Mouse (Mus musculus): Measurements from ENCODE around the gene Rtbdn. TPM values are rescaled to one million over a fixed set of nuclear protein-coding genes. Genes with fewer than 3 reads are reported as not detected.
A peak's percentile ranks its signal among the peaks of the same experiment; 100 is the strongest.

Rtbdn gene
- not detected in 2 replicates for polyA plus RNA-seq (2012; rRNA removed)
- not detected in 2 replicates for polyA plus RNA-seq (2014; fragmentation: Nextera tagmentation; extraction: Ambion mirVana)

DNA sequence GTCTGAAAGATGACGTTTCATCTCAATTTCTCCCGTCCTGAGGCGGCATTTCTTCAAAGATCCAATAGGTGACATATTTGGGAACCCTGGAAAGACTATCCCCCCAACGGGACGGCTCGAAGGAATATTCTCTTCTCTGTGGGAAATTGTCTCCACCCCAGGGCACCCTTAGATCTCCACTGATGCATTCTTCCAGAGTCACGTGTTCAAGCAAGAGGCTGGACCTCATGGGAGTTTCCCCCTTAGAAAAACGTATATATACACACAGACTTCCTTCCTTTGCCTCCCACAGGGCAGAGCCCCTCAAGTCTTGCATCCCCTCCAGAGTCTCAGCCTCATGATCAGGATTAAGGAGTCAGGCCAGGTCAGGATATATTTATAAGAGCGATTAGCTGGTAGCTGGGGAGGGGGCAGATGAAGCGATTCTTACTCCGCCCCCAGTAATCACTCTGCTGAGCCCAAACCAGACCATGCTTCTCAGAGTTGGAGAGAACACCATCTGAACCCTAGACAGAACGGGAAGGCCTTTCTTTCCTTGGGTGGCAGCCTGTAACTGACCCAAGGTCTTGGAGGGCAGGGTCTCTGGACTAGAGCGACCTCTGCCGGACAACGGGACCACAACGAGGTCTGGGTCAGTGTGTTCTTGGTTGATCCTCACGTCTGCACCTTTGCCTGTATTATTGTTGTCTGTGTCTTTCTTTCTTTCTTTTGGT is at the start of gene Rtbdn:
TSS of gene Rtbdn (plus strand) at position 464 of the 713 bp plus-strand sequence.
- DNase-seq (ENCODE audit: low spot score) (no peak), ATAC-seq (ENCODE audit: low FRiP score, low read depth) (no peak)
- H3K27me3 ChIP-seq (ENCODE audit: control insufficient read depth, insufficient read depth, low read length) = peaks cover 51% of the 10 kb centered on the region

GRCm38 (mm10) chr8:84901071-84901470 is 45.7 kb upstream of the Rtbdn start:
- Histone ChIP-seq H3K27ac (replicated peaks; ENCODE audit: low read depth, low read length) (no peak overlapping the region), H3K4me3 (replicated peaks; ENCODE audit: low read length) (no peak overlapping the region), H3K4me2 (replicated peaks; ENCODE audit: low read depth, low read length, severe bottlenecking) (no peak overlapping the region), H3K36me3 (ENCODE audit: control insufficient read depth, insufficient read depth, low read length) (no peaks in the 10 kb centered on the region), H3K4me1 (ENCODE audit: control insufficient read depth, insufficient read depth, low read length) (peaks cover 5% of the 10 kb centered on the region; the same call in 1 of the 2 replicates), H3K9ac (ENCODE audit: low read depth, low read length, severe bottlenecking) (no peak overlapping the region), H3K9me3 (ENCODE audit: control insufficient read depth, low read length) (no peaks in the 10 kb centered on the region), H3K27me3 (ENCODE audit: control insufficient read depth, insufficient read depth, low read length) (no peaks in the 10 kb centered on the region)
- WGBS = 61% methylated on average over 4 of the region's 4 CpGs
- DNase-seq (ENCODE audit: low spot score) (no peak), ATAC-seq (ENCODE audit: low FRiP score, low read depth) (no peak)
- no peak for TF ChIP-seq POLR2A (IDR thresholded peaks at IDR 0.05; ENCODE audit: borderline replicate concordance, extremely low read depth, insufficient read depth, insufficient read length)

More for the DNA sequence above, at the start of gene Rtbdn:
- H3K9ac ChIP-seq (ENCODE audit: low read depth, low read length, severe bottlenecking) = 0 out of 2 replicates have a peak within 1 kb of the TSS, but pooled peaks have one; percentile 21
- H3K36me3 ChIP-seq (ENCODE audit: control insufficient read depth, insufficient read depth, low read length) = no peaks in the 10 kb centered on the region
- WGBS = 8% methylated on average over 17 of the region's 17 CpGs
- H3K4me1 ChIP-seq (ENCODE audit: control insufficient read depth, insufficient read depth, low read length) = peaks cover 6% of the 10 kb centered on the region; the same call in 1 of the 2 replicates
- TF ChIP-seq POLR2A (IDR thresholded peaks at IDR 0.05; ENCODE audit: borderline replicate concordance, extremely low read depth, insufficient read depth, insufficient read length) = no peak
- H3K9me3 ChIP-seq (ENCODE audit: control insufficient read depth, low read length) = no peaks in the 10 kb centered on the region
- peak within 1 kb of the TSS; percentile 38 for H3K4me3 ChIP-seq (replicated peaks; ENCODE audit: low read length)
- H3K4me2 ChIP-seq (replicated peaks; ENCODE audit: low read depth, low read length, severe bottlenecking) = peak within 1 kb of the TSS; percentile 69
- no peak within 1 kb of the TSS for H3K27ac ChIP-seq (replicated peaks; ENCODE audit: low read depth, low read length)

DNA sequence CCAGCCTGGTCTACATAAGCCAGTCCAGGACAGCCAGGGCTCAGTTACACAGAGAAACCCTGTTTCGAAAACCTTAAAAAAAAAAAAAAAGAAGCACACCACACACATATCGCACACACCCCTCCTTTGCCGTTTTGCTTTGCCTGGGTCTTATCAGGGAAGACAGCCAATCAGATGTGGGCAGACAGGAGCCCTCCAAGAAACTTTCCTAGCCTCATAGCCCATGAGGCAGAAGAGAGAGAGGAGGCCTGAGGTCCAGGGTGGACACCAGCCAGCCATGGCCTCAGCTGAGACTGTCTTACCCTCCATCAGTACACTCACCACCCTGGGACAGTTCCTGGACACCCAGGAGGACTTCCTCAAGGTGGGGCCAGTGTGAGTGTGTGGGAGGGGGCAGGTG is 45.0 kb upstream of the Rtbdn start, which contains the start of gene Klf1:
TSS of gene Klf1 (plus strand) at position 177 of the 400 bp plus-strand sequence.
- Histone ChIP-seq H3K9ac (ENCODE audit: low read depth, low read length, severe bottlenecking) (peak within 1 kb of the TSS; percentile 75), H3K36me3 (ENCODE audit: control insufficient read depth, insufficient read depth, low read length) (no peaks in the 10 kb centered on the region), H3K9me3 (ENCODE audit: control insufficient read depth, low read length) (no peaks in the 10 kb centered on the region), H3K27me3 (ENCODE audit: control insufficient read depth, insufficient read depth, low read length) (no peaks in the 10 kb centered on the region), H3K4me3 (replicated peaks; ENCODE audit: low read length) (peak within 1 kb of the TSS; percentile 61), H3K4me2 (replicated peaks; ENCODE audit: low read depth, low read length, severe bottlenecking) (peak within 1 kb of the TSS; percentile 96), H3K27ac (replicated peaks; ENCODE audit: low read depth, low read length) (no peak within 1 kb of the TSS), H3K4me1 (ENCODE audit: control insufficient read depth, insufficient read depth, low read length) (peaks cover 5% of the 10 kb centered on the region; the same call in 1 of the 2 replicates)
- WGBS = 74% methylated on average over 3 of the region's 3 CpGs
- ATAC-seq (ENCODE audit: low FRiP score, low read depth) (no peak), DNase-seq (ENCODE audit: low spot score) (no peak)
- no peak for TF ChIP-seq POLR2A (IDR thresholded peaks at IDR 0.05; ENCODE audit: borderline replicate concordance, extremely low read depth, insufficient read depth, insufficient read length)

DNA sequence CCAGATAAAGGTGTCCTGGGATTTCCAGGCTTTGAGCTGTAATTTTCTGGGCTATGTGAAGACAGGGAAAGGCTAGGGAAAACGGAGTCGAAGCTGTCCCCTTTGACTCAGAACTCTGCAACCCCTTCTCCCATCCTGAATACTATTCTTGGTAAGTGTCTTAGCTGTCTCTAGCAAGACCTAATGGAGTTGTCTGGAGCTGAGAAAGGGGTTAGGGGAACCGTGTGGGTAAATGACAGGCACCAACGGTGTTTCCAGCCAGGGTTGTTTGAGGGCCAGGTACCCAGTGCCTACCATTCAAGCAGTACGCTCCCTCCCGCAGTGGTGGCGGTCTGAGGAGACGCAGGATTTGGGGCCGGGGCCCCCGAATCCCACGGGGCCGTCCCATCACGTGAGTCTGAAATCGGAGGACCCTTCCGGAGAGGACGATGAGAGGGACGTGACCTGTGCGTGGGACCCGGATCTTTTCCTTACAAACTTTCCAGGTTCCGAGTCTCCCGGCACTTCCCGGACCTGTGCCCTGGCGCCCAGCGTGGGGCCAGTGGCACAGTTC is 44.3 kb upstream of the Rtbdn start:
- Histone ChIP-seq H3K27me3 (ENCODE audit: control insufficient read depth, insufficient read depth, low read length) (no peaks in the 10 kb centered on the region), H3K36me3 (ENCODE audit: control insufficient read depth, insufficient read depth, low read length) (no peaks in the 10 kb centered on the region), H3K27ac (replicated peaks; ENCODE audit: low read depth, low read length) (no peak overlapping the region), H3K9me3 (ENCODE audit: control insufficient read depth, low read length) (no peaks in the 10 kb centered on the region), H3K4me1 (ENCODE audit: control insufficient read depth, insufficient read depth, low read length) (peaks cover 5% of the 10 kb centered on the region; the same call in 1 of the 2 replicates), H3K4me3 (replicated peaks; ENCODE audit: low read length) (peak overlapping the region; percentile 61), H3K9ac (ENCODE audit: low read depth, low read length, severe bottlenecking) (peak overlapping the region; percentile 75), H3K4me2 (replicated peaks; ENCODE audit: low read depth, low read length, severe bottlenecking) (peak overlapping the region; percentile 96)
- 3% methylated on average over 24 of the region's 24 CpGs for WGBS
- no peak for TF ChIP-seq POLR2A (IDR thresholded peaks at IDR 0.05; ENCODE audit: borderline replicate concordance, extremely low read depth, insufficient read depth, insufficient read length)
- ATAC-seq (ENCODE audit: low FRiP score, low read depth) = peak; percentile 19; the same call in 1 of the 2 replicates
- no peak for DNase-seq (ENCODE audit: low spot score)

DNA sequence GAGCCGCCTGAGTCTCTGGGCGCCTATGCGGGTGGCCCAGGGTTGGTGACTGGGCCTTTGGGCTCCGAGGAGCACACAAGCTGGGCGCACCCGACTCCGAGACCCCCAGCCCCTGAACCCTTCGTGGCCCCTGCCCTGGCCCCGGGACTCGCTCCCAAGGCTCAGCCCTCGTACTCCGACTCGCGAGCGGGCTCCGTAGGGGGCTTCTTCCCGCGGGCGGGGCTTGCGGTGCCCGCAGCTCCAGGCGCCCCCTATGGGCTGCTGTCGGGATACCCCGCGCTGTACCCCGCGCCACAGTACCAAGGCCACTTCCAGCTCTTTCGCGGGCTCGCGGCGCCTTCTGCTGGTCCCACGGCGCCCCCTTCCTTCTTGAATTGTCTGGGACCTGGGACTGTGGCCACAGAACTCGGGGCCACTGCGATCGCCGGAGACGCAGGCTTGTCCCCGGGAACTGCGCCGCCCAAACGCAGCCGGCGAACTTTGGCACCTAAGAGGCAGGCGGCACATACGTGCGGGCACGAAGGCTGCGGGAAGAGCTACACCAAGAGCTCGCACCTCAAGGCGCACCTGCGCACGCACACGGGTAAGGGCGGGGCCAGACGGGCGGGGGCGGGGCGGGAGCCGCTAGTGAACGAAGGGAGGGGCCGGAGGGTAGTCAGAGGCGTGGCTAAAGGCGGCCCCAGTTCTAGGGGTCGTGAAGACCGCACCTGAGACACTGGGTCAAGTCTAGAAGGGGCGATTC is 43.7 kb upstream of the Rtbdn start:
- ATAC-seq (ENCODE audit: low FRiP score, low read depth) (peak; percentile 91), DNase-seq (ENCODE audit: low spot score) (peak; percentile 81)
- Histone ChIP-seq H3K4me3 (replicated peaks; ENCODE audit: low read length) (peak overlapping the region; percentile 61), H3K36me3 (ENCODE audit: control insufficient read depth, insufficient read depth, low read length) (no peaks in the 10 kb centered on the region), H3K27me3 (ENCODE audit: control insufficient read depth, insufficient read depth, low read length) (no peaks in the 10 kb centered on the region), H3K9me3 (ENCODE audit: control insufficient read depth, low read length) (no peaks in the 10 kb centered on the region), H3K4me2 (replicated peaks; ENCODE audit: low read depth, low read length, severe bottlenecking) (peak overlapping the region; percentile 96), H3K27ac (replicated peaks; ENCODE audit: low read depth, low read length) (no peak overlapping the region; the same call in 1 of the 2 replicates), H3K9ac (ENCODE audit: low read depth, low read length, severe bottlenecking) (peak overlapping the region; percentile 75), H3K4me1 (ENCODE audit: control insufficient read depth, insufficient read depth, low read length) (peaks cover 5% of the 10 kb centered on the region; the same call in 1 of the 2 replicates)
- TF ChIP-seq POLR2A (IDR thresholded peaks at IDR 0.05; ENCODE audit: borderline replicate concordance, extremely low read depth, insufficient read depth, insufficient read length) = no peak
- WGBS = under 1% methylated on average over 58 of the region's 68 CpGs

All from limb, embryonic 14.5 days (tissue).